Mouse (Mus musculus): ENCODE results near the gene Cdk2ap1. TPM values are rescaled to one million over a fixed set of nuclear protein-coding genes. Genes with fewer than 3 reads are reported as not detected.
"Not testable (repeated sequence)": the region's sequence is repeated elsewhere in the genome, so short reads cannot be mapped to it uniquely, and the experiment has no call there.

The Cdk2ap1 gene
- total and polyA plus RNA-seq, 2 experiments from 2014 or later: 26.6 to 180 TPM

DNA sequence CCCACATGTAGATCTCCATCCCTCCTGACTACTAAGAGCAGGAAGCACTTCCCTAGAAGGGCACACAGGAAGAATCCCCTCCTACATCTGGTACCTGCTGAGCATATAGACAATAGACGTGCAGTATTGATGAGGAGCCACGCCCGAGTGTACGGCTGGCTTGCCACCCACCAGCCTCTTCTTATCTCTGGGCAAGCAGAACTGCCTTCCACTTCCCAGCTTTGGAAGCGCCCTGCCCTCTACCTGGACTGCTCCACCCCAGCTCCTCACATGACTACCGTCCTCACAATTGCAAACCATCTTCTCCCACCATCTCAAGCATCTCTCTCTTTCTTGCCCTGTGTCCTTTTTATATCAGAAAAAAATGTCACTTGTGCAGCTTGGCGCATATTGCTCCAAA lies 45.2 kb downstream of the Cdk2ap1 start:
- DNase-seq (ENCODE audit: low spot score) (no peak), ATAC-seq (ENCODE audit: insufficient read depth, low read depth) (no peak)
- H3K4me3 ChIP-seq (ENCODE audit: low read depth, low read length): no peak overlapping the region
- H3K27ac ChIP-seq (ENCODE audit: low read depth): no peak overlapping the region
- no peaks in the 10 kb centered on the region for H3K4me1 ChIP-seq (ENCODE audit: control insufficient read depth, insufficient read depth)
- peaks cover 49% of the 10 kb centered on the region for H3K36me3 ChIP-seq (replicated peaks; ENCODE audit: control insufficient read depth, insufficient read depth, low read length)
- TF ChIP-seq CTCF (IDR thresholded peaks at IDR 0.05; ENCODE audit: low read depth): no peak
- H3K9ac ChIP-seq (replicated peaks; ENCODE audit: low read depth, low read length): no peak overlapping the region
- H3K27me3 ChIP-seq (ENCODE audit: control insufficient read depth, insufficient read depth, low read length): no peaks in the 10 kb centered on the region
- no peak overlapping the region for H3K4me2 ChIP-seq (ENCODE audit: low read depth, low read length)
- no peaks in the 10 kb centered on the region for H3K9me3 ChIP-seq (replicated peaks; ENCODE audit: control insufficient read depth, low read length)
- 80% methylated on average over 7 of the region's 7 CpGs for WGBS

DNA sequence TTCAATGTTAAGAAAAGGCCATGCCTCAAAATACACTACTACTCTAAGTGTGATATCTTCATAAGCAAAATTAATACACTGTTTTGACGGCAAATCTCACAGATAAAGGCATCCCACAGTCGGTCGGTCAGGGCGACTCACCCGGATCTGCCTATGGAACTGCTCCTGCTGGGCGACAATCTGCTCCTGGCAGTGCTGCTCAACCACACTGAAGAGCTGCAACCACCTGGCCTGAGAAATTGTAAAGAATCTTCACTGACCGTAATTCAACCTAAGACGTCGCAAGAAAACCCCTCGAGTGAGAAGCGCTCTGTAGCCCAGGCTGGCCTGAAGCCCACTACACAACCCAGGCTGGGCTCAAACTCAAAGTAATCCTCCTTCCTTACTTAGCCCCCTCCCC lies 46.9 kb downstream of the Cdk2ap1 start:
- Histone ChIP-seq H3K4me2 (ENCODE audit: low read depth, low read length) (no peak overlapping the region), H3K27me3 (ENCODE audit: control insufficient read depth, insufficient read depth, low read length) (no peaks in the 10 kb centered on the region), H3K4me3 (ENCODE audit: low read depth, low read length) (no peak overlapping the region), H3K4me1 (ENCODE audit: control insufficient read depth, insufficient read depth) (no peaks in the 10 kb centered on the region), H3K36me3 (replicated peaks; ENCODE audit: control insufficient read depth, insufficient read depth, low read length) (peaks cover 60% of the 10 kb centered on the region), H3K27ac (ENCODE audit: low read depth) (no peak overlapping the region), H3K9me3 (replicated peaks; ENCODE audit: control insufficient read depth, low read length) (no peaks in the 10 kb centered on the region), H3K9ac (replicated peaks; ENCODE audit: low read depth, low read length) (no peak overlapping the region)
- no peak for DNase-seq (ENCODE audit: low spot score)
- no peak for ATAC-seq (ENCODE audit: insufficient read depth, low read depth)
- 89% methylated on average over 11 of the region's 11 CpGs for WGBS
- TF ChIP-seq CTCF (IDR thresholded peaks at IDR 0.05; ENCODE audit: low read depth) (no peak), EP300 (IDR thresholded peaks at IDR 0.05; ENCODE audit: low read depth) (no peak)

DNA sequence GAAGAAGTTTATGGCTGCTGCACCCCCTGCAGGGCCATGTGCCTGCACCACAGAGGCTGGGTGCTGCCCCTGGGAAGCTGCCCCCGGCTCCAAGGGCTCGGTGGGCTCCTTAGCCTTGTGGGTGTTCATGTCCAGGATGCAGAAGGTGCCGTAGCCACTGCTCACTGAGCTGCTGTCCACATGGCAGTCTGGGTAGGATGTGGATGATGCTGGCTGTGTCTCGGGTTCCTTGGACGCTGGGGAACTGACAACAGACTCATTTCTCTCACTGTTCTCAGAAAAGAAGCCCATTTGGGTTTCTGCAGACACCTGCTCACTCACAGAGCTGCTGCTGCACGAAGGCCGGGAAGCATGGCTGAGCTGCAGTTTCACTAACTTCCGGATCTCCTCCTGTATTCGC lies 47.4 kb downstream of the Cdk2ap1 start:
- DNase-seq (ENCODE audit: low spot score): no peak
- WGBS: 93% methylated on average over 9 of the region's 9 CpGs

DNA sequence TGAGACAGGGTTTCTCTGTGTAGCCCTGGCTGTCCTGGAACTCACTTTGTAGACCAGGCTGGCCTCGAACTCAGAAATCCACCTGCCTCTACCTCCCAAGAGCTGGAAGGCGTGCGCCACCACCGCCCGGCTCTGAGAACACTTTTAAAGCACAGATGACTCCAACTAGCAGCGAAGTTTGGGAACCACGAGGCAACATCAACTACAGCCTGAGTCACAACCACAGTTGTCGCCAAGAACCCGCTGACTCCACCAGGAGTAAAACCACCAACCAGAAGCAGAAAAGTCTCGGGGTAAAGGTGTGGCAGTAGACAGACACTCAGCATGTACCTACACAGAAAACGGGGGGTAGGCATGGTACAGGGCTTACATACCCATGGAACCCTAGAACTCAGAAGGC lies 52.8 kb downstream of the Cdk2ap1 start:
- H3K4me1 ChIP-seq (ENCODE audit: control insufficient read depth, insufficient read depth): no peaks in the 10 kb centered on the region
- H3K27ac ChIP-seq (ENCODE audit: low read depth): no peak overlapping the region
- H3K9ac ChIP-seq (replicated peaks; ENCODE audit: low read depth, low read length): no peak overlapping the region
- peaks cover 83% of the 10 kb centered on the region for H3K36me3 ChIP-seq (replicated peaks; ENCODE audit: control insufficient read depth, insufficient read depth, low read length)
- WGBS: 92% methylated on average over 11 of the region's 11 CpGs
- no peak overlapping the region for H3K4me3 ChIP-seq (ENCODE audit: low read depth, low read length)
- H3K4me2 ChIP-seq (ENCODE audit: low read depth, low read length): no peak overlapping the region
- TF ChIP-seq EP300 (IDR thresholded peaks at IDR 0.05; ENCODE audit: low read depth) (no peak), CTCF (IDR thresholded peaks at IDR 0.05; ENCODE audit: low read depth) (no peak)
- H3K9me3 ChIP-seq (replicated peaks; ENCODE audit: control insufficient read depth, low read length): no peaks in the 10 kb centered on the region
- ATAC-seq (ENCODE audit: insufficient read depth, low read depth): no peak
- no peak for DNase-seq (ENCODE audit: low spot score)
- H3K27me3 ChIP-seq (ENCODE audit: control insufficient read depth, insufficient read depth, low read length): no peaks in the 10 kb centered on the region

More for the DNA sequence above, 47.4 kb downstream of the Cdk2ap1 start:
- Histone ChIP-seq H3K4me2 (ENCODE audit: low read depth, low read length) (no peak overlapping the region), H3K27ac (ENCODE audit: low read depth) (no peak overlapping the region), H3K4me1 (ENCODE audit: control insufficient read depth, insufficient read depth) (no peaks in the 10 kb centered on the region), H3K27me3 (ENCODE audit: control insufficient read depth, insufficient read depth, low read length) (no peaks in the 10 kb centered on the region), H3K4me3 (ENCODE audit: low read depth, low read length) (no peak overlapping the region), H3K9me3 (replicated peaks; ENCODE audit: control insufficient read depth, low read length) (no peaks in the 10 kb centered on the region), H3K36me3 (replicated peaks; ENCODE audit: control insufficient read depth, insufficient read depth, low read length) (peaks cover 59% of the 10 kb centered on the region), H3K9ac (replicated peaks; ENCODE audit: low read depth, low read length) (no peak overlapping the region)
- no peak for ATAC-seq (ENCODE audit: insufficient read depth, low read depth)
- TF ChIP-seq CTCF (IDR thresholded peaks at IDR 0.05; ENCODE audit: low read depth): no peak
- no peak for TF ChIP-seq EP300 (IDR thresholded peaks at IDR 0.05; ENCODE audit: low read depth)

DNA sequence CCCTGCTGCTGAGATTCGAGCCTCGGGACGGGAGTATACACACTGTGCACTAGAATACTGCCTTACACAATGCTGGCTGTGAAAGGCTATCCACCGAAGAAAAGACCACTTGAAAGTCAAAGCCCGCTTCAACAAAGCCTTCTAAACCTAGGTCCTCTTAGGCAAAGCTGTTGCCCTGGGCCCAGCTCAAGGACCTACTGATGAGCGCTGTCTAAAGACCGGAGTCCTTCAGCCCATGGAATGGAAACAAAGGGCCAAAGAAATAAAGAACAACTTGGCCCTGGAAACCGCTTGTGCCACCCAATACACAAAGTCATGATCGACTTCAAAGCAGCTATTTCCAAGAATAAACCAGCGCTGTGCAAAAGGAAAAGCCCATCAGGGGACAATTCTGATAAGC lies 53.7 kb downstream of the Cdk2ap1 start:
- Histone ChIP-seq H3K9ac (replicated peaks; ENCODE audit: low read depth, low read length) (no peak overlapping the region), H3K4me1 (ENCODE audit: control insufficient read depth, insufficient read depth) (no peaks in the 10 kb centered on the region), H3K36me3 (replicated peaks; ENCODE audit: control insufficient read depth, insufficient read depth, low read length) (peaks cover 76% of the 10 kb centered on the region), H3K27me3 (ENCODE audit: control insufficient read depth, insufficient read depth, low read length) (no peaks in the 10 kb centered on the region), H3K9me3 (replicated peaks; ENCODE audit: control insufficient read depth, low read length) (no peaks in the 10 kb centered on the region), H3K4me2 (ENCODE audit: low read depth, low read length) (no peak overlapping the region), H3K4me3 (ENCODE audit: low read depth, low read length) (no peak overlapping the region), H3K27ac (ENCODE audit: low read depth) (no peak overlapping the region)
- ATAC-seq (ENCODE audit: insufficient read depth, low read depth): no peak
- TF ChIP-seq EP300 (IDR thresholded peaks at IDR 0.05; ENCODE audit: low read depth): no peak
- TF ChIP-seq CTCF (IDR thresholded peaks at IDR 0.05; ENCODE audit: low read depth): no peak
- DNase-seq (ENCODE audit: low spot score): no peak
- WGBS: 67% methylated on average over 10 of the region's 10 CpGs

DNA sequence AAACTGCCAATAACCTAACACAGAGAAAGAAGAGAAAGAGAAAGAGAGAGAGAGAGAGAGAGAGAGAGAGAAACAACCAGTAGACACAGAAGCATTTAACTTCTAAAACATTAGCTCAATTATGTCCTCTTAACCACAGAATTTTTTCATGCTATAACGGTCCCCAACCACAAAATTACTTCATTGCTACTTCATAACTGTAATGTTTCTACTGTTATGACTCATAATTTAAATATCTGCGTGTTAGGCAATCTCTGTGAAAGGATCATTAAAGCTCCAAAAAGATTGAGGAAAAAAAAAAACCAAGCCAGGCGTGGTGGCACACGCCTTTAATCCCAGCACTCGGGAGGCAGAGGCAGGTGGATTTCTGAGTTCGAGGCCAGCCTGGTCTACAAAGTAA lies 60.0 kb downstream of the Cdk2ap1 start:
- peaks cover 58% of the 10 kb centered on the region for H3K36me3 ChIP-seq (replicated peaks; ENCODE audit: control insufficient read depth, insufficient read depth, low read length)
- H3K27me3 ChIP-seq (ENCODE audit: control insufficient read depth, insufficient read depth, low read length); H3K27ac ChIP-seq (ENCODE audit: low read depth); H3K9ac ChIP-seq (replicated peaks; ENCODE audit: low read depth, low read length); H3K4me1 ChIP-seq (ENCODE audit: control insufficient read depth, insufficient read depth); H3K4me2 ChIP-seq (ENCODE audit: low read depth, low read length); DNase-seq (ENCODE audit: low spot score); H3K9me3 ChIP-seq (replicated peaks; ENCODE audit: control insufficient read depth, low read length); H3K4me3 ChIP-seq (ENCODE audit: low read depth, low read length); ATAC-seq (ENCODE audit: insufficient read depth, low read depth): not testable (repeated sequence)
- WGBS: 91% methylated on average over 6 of the region's 6 CpGs

Data from heart, postnatal 0 days (tissue).